Mouse (Mus musculus) forebrain, embryonic 15.5 days (tissue): Measurements from ENCODE around the gene Plcb1. TPM values are rescaled to one million over a fixed set of nuclear protein-coding genes. Genes with fewer than 3 reads are reported as not detected.

Experiments used
- ATAC-seq: fragments of 200-750 bp; cut with Nextera tagmentation; replicated peaks from 2 replicates; pipeline ENCODE4 v1.8.0; 2017; ENCODE audit warnings: mild to moderate bottlenecking, moderate TSS enrichment, moderate library complexity
- H3K27ac ChIP-seq: fragments of 300-500 bp; sonication (generic); replicated peaks from 2 replicates; pipeline ENCODE4 v1.5.1; 2015; ENCODE audit warnings: mild to moderate bottlenecking, inconsistent platforms
- H3K27me3 ChIP-seq: fragments of 300-500 bp; sonication (generic); 2 replicates; pipeline ENCODE4 v1.6.1; 2015; ENCODE audit warnings: inconsistent platforms
- H3K36me3 ChIP-seq: fragments of 300-500 bp; sonication (generic); 2 replicates; pipeline ENCODE4 v1.6.1; 2015; ENCODE audit warnings: mild to moderate bottlenecking, inconsistent platforms
- H3K4me1 ChIP-seq: fragments of 300-500 bp; sonication (generic); 2 replicates; pipeline ENCODE4 v1.6.1; 2015; ENCODE audit warnings: inconsistent platforms
- H3K4me2 ChIP-seq: fragments of 300-500 bp; sonication (generic); replicated peaks from 2 replicates; pipeline ENCODE4 v1.6.1; 2015; ENCODE audit warnings: mild to moderate bottlenecking, inconsistent platforms
- H3K4me3 ChIP-seq: fragments of 300-500 bp; sonication (generic); 2 replicates; pipeline ENCODE4 v1.5.1; 2015; ENCODE audit warnings: mild to moderate bottlenecking, inconsistent platforms
- H3K9ac ChIP-seq: fragments of 300-500 bp; sonication (generic); replicated peaks from 2 replicates; pipeline ENCODE4 v1.6.1; 2015; ENCODE audit warnings: mild to moderate bottlenecking, inconsistent platforms
- H3K9me3 ChIP-seq: fragments of 300-500 bp; sonication (generic); 2 replicates; pipeline ENCODE4 v1.6.1; 2016; ENCODE audit warnings: inconsistent platforms
- WGBS: fragments of 180-500 bp; shearing (Covaris S2); methylation state at CpG from one replicate; pipeline ENCODE4 v1.1.7; 2015; ENCODE audit warnings: mixed read lengths; 5-methylcytosine and 5-hydroxymethylcytosine counted together
- polyA plus RNA-seq: library from polyadenylated mRNA; unstranded; fragments of >200 nt; fragmentation: Nextera tagmentation; extraction: Ambion mirVana; gene quantifications from 2 replicates; pipeline ENCODE4 v1.2.1, GENCODE M21; 2015

Gene Plcb1
- polyA plus RNA-seq, 1 experiment from 2014 or later, result 45.8 TPM

GRCm38 (mm10) chr2:134922636-134923375 is 136.9 kb downstream of the Plcb1 start:
- Histone ChIP-seq H3K4me3 (no peak overlapping the region), H3K9me3 (no peaks in the 10 kb centered on the region), H3K9ac (no peak overlapping the region), H3K36me3 (no peaks in the 10 kb centered on the region), H3K27ac (no peak overlapping the region), H3K27me3 (no peaks in the 10 kb centered on the region), H3K4me2 (no peak overlapping the region), H3K4me1 (peaks cover 29% of the 10 kb centered on the region)
- WGBS, result 53% methylated on average over 10 of the region's 10 CpGs
- no peak for ATAC-seq

- no peak overlapping the region for H3K4me2 ChIP-seq
- no peak overlapping the region for H3K9ac ChIP-seq
- peak overlapping the region; percentile 0; the same call in 1 of the 2 replicates for H3K27ac ChIP-seq
- no peaks in the 10 kb centered on the region for H3K27me3 ChIP-seq
- 78% methylated on average over 4 of the region's 4 CpGs for WGBS
- no peak overlapping the region for H3K4me3 ChIP-seq
- 0 out of 2 replicates have a peak, but pooled peaks have one; percentile 15 for ATAC-seq
- no peaks in the 10 kb centered on the region for H3K9me3 ChIP-seq
- peaks cover 33% of the 10 kb centered on the region for H3K4me1 ChIP-seq
- H3K36me3 ChIP-seq, result no peaks in the 10 kb centered on the region
Observed at GRCm38 (mm10) chr2:134924143-134924655, 138.3 kb downstream of the Plcb1 start.

- H3K4me2 ChIP-seq, result no peak overlapping the region
- no peak for ATAC-seq
- no peaks in the 10 kb centered on the region for H3K36me3 ChIP-seq
- peaks cover 48% of the 10 kb centered on the region for H3K4me1 ChIP-seq
- no peak overlapping the region for H3K27ac ChIP-seq
- no peak overlapping the region for H3K4me3 ChIP-seq
- H3K9me3 ChIP-seq, result no peaks in the 10 kb centered on the region
- WGBS, result 90% methylated on average over 1 of the region's 1 CpGs
- H3K9ac ChIP-seq, result no peak overlapping the region
- H3K27me3 ChIP-seq, result no peaks in the 10 kb centered on the region
Observed at GRCm38 (mm10) chr2:134926266-134926665, 140.4 kb downstream of the Plcb1 start.

GRCm38 (mm10) chr2:134927072-134927471 is 141.2 kb downstream of the Plcb1 start:
- peaks cover 45% of the 10 kb centered on the region for H3K4me1 ChIP-seq
- H3K4me2 ChIP-seq, result no peak overlapping the region
- no peak for ATAC-seq
- H3K27me3 ChIP-seq, result no peaks in the 10 kb centered on the region
- H3K9ac ChIP-seq, result no peak overlapping the region
- no peaks in the 10 kb centered on the region for H3K36me3 ChIP-seq
- no peaks in the 10 kb centered on the region for H3K9me3 ChIP-seq
- WGBS, result 10% methylated on average over 5 of the region's 5 CpGs
- no peak overlapping the region for H3K27ac ChIP-seq
- H3K4me3 ChIP-seq, result no peak overlapping the region

- ATAC-seq, result peak; percentile 95
- Histone ChIP-seq H3K9me3 (no peaks in the 10 kb centered on the region), H3K4me2 (no peak overlapping the region), H3K27me3 (no peaks in the 10 kb centered on the region), H3K4me3 (no peak overlapping the region), H3K4me1 (peaks cover 32% of the 10 kb centered on the region), H3K9ac (no peak overlapping the region), H3K27ac (peak overlapping the region; percentile 68), H3K36me3 (no peaks in the 10 kb centered on the region)
Observed at GRCm38 (mm10) chr2:134929452-134929851, 143.6 kb downstream of the Plcb1 start.

- no peak overlapping the region for H3K4me2 ChIP-seq
- WGBS, result 70% methylated on average over 4 of the region's 4 CpGs
- no peaks in the 10 kb centered on the region for H3K9me3 ChIP-seq
- H3K27ac ChIP-seq, result no peak overlapping the region
- peaks cover 32% of the 10 kb centered on the region for H3K4me1 ChIP-seq
- no peak for ATAC-seq
- H3K36me3 ChIP-seq, result no peaks in the 10 kb centered on the region
- no peak overlapping the region for H3K9ac ChIP-seq
- no peak overlapping the region for H3K4me3 ChIP-seq
- H3K27me3 ChIP-seq, result no peaks in the 10 kb centered on the region
Observed at GRCm38 (mm10) chr2:134930961-134931360, 145.1 kb downstream of the Plcb1 start.

- Histone ChIP-seq H3K27ac (no peak overlapping the region), H3K4me3 (no peak overlapping the region), H3K36me3 (no peaks in the 10 kb centered on the region), H3K27me3 (no peaks in the 10 kb centered on the region), H3K4me2 (no peak overlapping the region), H3K9ac (no peak overlapping the region), H3K9me3 (no peaks in the 10 kb centered on the region), H3K4me1 (peaks cover 28% of the 10 kb centered on the region)
- no peak for ATAC-seq
- 72% methylated on average over 5 of the region's 5 CpGs for WGBS
Observed at GRCm38 (mm10) chr2:134931756-134932421, 146.0 kb downstream of the Plcb1 start.

- 0 out of 2 replicates have a peak, but pooled peaks have one; percentile 38 for ATAC-seq
- Histone ChIP-seq H3K36me3 (no peaks in the 10 kb centered on the region), H3K9ac (no peak overlapping the region), H3K27ac (peak overlapping the region; percentile 62), H3K4me1 (peaks cover 9% of the 10 kb centered on the region), H3K4me3 (no peak overlapping the region), H3K9me3 (no peaks in the 10 kb centered on the region), H3K27me3 (no peaks in the 10 kb centered on the region), H3K4me2 (no peak overlapping the region)
- 68% methylated on average over 2 of the region's 2 CpGs for WGBS
Observed at GRCm38 (mm10) chr2:134935469-134935868, 149.6 kb downstream of the Plcb1 start.

- Histone ChIP-seq H3K4me2 (no peak overlapping the region), H3K4me1 (peaks cover 2% of the 10 kb centered on the region; the same call in 1 of the 2 replicates), H3K9ac (no peak overlapping the region), H3K4me3 (no peak overlapping the region), H3K27ac (peak overlapping the region; percentile 62), H3K9me3 (no peaks in the 10 kb centered on the region), H3K27me3 (no peaks in the 10 kb centered on the region), H3K36me3 (no peaks in the 10 kb centered on the region)
- 58% methylated on average over 6 of the region's 6 CpGs for WGBS
- peak; percentile 84 for ATAC-seq
Observed at GRCm38 (mm10) chr2:134935970-134936649, 150.2 kb downstream of the Plcb1 start.

GRCm38 (mm10) chr2:134937666-134938065 is 151.8 kb downstream of the Plcb1 start:
- Histone ChIP-seq H3K9me3 (no peaks in the 10 kb centered on the region), H3K9ac (no peak overlapping the region), H3K27ac (no peak overlapping the region), H3K27me3 (no peaks in the 10 kb centered on the region), H3K4me3 (no peak overlapping the region), H3K4me1 (no peaks in the 10 kb centered on the region; the same call in 1 of the 2 replicates), H3K36me3 (no peaks in the 10 kb centered on the region), H3K4me2 (no peak overlapping the region)
- ATAC-seq, result no peak
- WGBS, result 46% methylated on average over 1 of the region's 1 CpGs

GRCm38 (mm10) chr2:134942039-134942438 is 156.2 kb downstream of the Plcb1 start:
- WGBS, result 94% methylated on average over 4 of the region's 4 CpGs
- Histone ChIP-seq H3K27ac (no peak overlapping the region), H3K9ac (no peak overlapping the region), H3K4me1 (no peaks in the 10 kb centered on the region; the same call in 1 of the 2 replicates), H3K4me2 (no peak overlapping the region), H3K4me3 (no peak overlapping the region), H3K9me3 (no peaks in the 10 kb centered on the region), H3K36me3 (no peaks in the 10 kb centered on the region), H3K27me3 (no peaks in the 10 kb centered on the region)
- ATAC-seq, result no peak

GRCm38 (mm10) chr2:134942919-134943318 is 157.1 kb downstream of the Plcb1 start:
- 4% methylated on average over 2 of the region's 2 CpGs for WGBS
- Histone ChIP-seq H3K4me1 (no peaks in the 10 kb centered on the region; the same call in 1 of the 2 replicates), H3K9ac (no peak overlapping the region), H3K9me3 (no peaks in the 10 kb centered on the region), H3K27ac (no peak overlapping the region), H3K36me3 (no peaks in the 10 kb centered on the region), H3K27me3 (no peaks in the 10 kb centered on the region), H3K4me3 (no peak overlapping the region), H3K4me2 (no peak overlapping the region)
- no peak for ATAC-seq
